Mouse (Mus musculus): ENCODE results near the gene Kcnq1. TPM values are rescaled to one million over a fixed set of nuclear protein-coding genes. Genes with fewer than 3 reads are reported as not detected.

Gene Kcnq1
- not detected in 2 replicates for polyA plus RNA-seq (2012; ENCODE audit: insufficient read depth, low replicate concordance)

- H3K36me3 ChIP-seq (replicated peaks; ENCODE audit: low read length): no peaks in the 10 kb centered on the region
- peak within 1 kb of the TSS; percentile 69 for H3K4me3 ChIP-seq (replicated peaks)
- TF ChIP-seq FLI1 (IDR thresholded peaks at IDR 0.05; ENCODE audit: low read length) (no peak), GATA1 (IDR thresholded peaks at IDR 0.05; ENCODE audit: borderline replicate concordance, low read length) (no peak)
- H3K9me3 ChIP-seq: 0 out of 2 replicates have a peak, but pooled peaks cover 3% of the 10 kb centered on the region
- H3K27me3 ChIP-seq (replicated peaks): peaks cover 96% of the 10 kb centered on the region
- peaks cover 7% of the 10 kb centered on the region for H3K4me1 ChIP-seq
These were observed at the start of gene Kcnq1 for GRCm38 (mm10) chr7:143106062-143106461. Gene Kcnq1 (plus strand): TSS chr7:143106362.

GRCm38 (mm10) chr7:143057023-143057422 lies 49.1 kb upstream of the Kcnq1 start:
- no peaks in the 10 kb centered on the region for H3K27me3 ChIP-seq (replicated peaks)
- TF ChIP-seq GATA1 (IDR thresholded peaks at IDR 0.05; ENCODE audit: borderline replicate concordance, low read length) (no peak), FLI1 (IDR thresholded peaks at IDR 0.05; ENCODE audit: low read length) (no peak)
- H3K4me1 ChIP-seq: peaks cover 88% of the 10 kb centered on the region
- H3K9me3 ChIP-seq: no peaks in the 10 kb centered on the region
- H3K36me3 ChIP-seq (replicated peaks; ENCODE audit: low read length): peaks cover 82% of the 10 kb centered on the region
- peak overlapping the region; percentile 99 for H3K4me3 ChIP-seq (replicated peaks)

GRCm38 (mm10) chr7:143057667-143058220 lies 48.4 kb upstream of the Kcnq1 start:
- Histone ChIP-seq H3K9me3 (no peaks in the 10 kb centered on the region), H3K4me1 (peaks cover 90% of the 10 kb centered on the region), H3K36me3 (replicated peaks; ENCODE audit: low read length) (peaks cover 89% of the 10 kb centered on the region), H3K27me3 (replicated peaks) (no peaks in the 10 kb centered on the region), H3K4me3 (replicated peaks) (peak overlapping the region; percentile 99)
- TF ChIP-seq GATA1 (IDR thresholded peaks at IDR 0.05; ENCODE audit: borderline replicate concordance, low read length) (0 out of 3 replicates have a peak, but pooled peaks have one; percentile 54), FLI1 (IDR thresholded peaks at IDR 0.05; ENCODE audit: low read length) (no peak)

- Histone ChIP-seq H3K9me3 (no peaks in the 10 kb centered on the region), H3K4me3 (replicated peaks) (peak overlapping the region; percentile 99), H3K36me3 (replicated peaks; ENCODE audit: low read length) (peaks cover 94% of the 10 kb centered on the region), H3K4me1 (peaks cover 95% of the 10 kb centered on the region), H3K27me3 (replicated peaks) (no peaks in the 10 kb centered on the region)
- TF ChIP-seq GATA1 (IDR thresholded peaks at IDR 0.05; ENCODE audit: borderline replicate concordance, low read length): no peak
- no peak for TF ChIP-seq FLI1 (IDR thresholded peaks at IDR 0.05; ENCODE audit: low read length)
These were observed 47.9 kb upstream of the Kcnq1 start for GRCm38 (mm10) chr7:143058221-143058697.

GRCm38 (mm10) chr7:143059202-143059870 lies 46.8 kb upstream of the Kcnq1 start:
- H3K9me3 ChIP-seq: no peaks in the 10 kb centered on the region
- H3K36me3 ChIP-seq (replicated peaks; ENCODE audit: low read length): peaks cover 98% of the 10 kb centered on the region
- TF ChIP-seq FLI1 (IDR thresholded peaks at IDR 0.05; ENCODE audit: low read length) (no peak), GATA1 (IDR thresholded peaks at IDR 0.05; ENCODE audit: borderline replicate concordance, low read length) (no peak)
- peak overlapping the region; percentile 99 for H3K4me3 ChIP-seq (replicated peaks)
- peaks cover 100% of the 10 kb centered on the region for H3K4me1 ChIP-seq
- no peaks in the 10 kb centered on the region for H3K27me3 ChIP-seq (replicated peaks)

- TF ChIP-seq FLI1 (IDR thresholded peaks at IDR 0.05; ENCODE audit: low read length): no peak
- TF ChIP-seq GATA1 (IDR thresholded peaks at IDR 0.05; ENCODE audit: borderline replicate concordance, low read length): no peak
- Histone ChIP-seq H3K36me3 (replicated peaks; ENCODE audit: low read length) (peaks cover 100% of the 10 kb centered on the region), H3K27me3 (replicated peaks) (no peaks in the 10 kb centered on the region), H3K9me3 (no peaks in the 10 kb centered on the region), H3K4me3 (replicated peaks) (no peak overlapping the region), H3K4me1 (peaks cover 100% of the 10 kb centered on the region)
These were observed 43.5 kb upstream of the Kcnq1 start for GRCm38 (mm10) chr7:143062704-143063103.

GRCm38 (mm10) chr7:143064226-143064625 lies 41.9 kb upstream of the Kcnq1 start:
- H3K4me1 ChIP-seq: peaks cover 98% of the 10 kb centered on the region
- peaks cover 98% of the 10 kb centered on the region for H3K36me3 ChIP-seq (replicated peaks; ENCODE audit: low read length)
- no peak overlapping the region for H3K4me3 ChIP-seq (replicated peaks)
- H3K9me3 ChIP-seq: no peaks in the 10 kb centered on the region
- no peaks in the 10 kb centered on the region for H3K27me3 ChIP-seq (replicated peaks)
- TF ChIP-seq GATA1 (IDR thresholded peaks at IDR 0.05; ENCODE audit: borderline replicate concordance, low read length): no peak
- no peak for TF ChIP-seq FLI1 (IDR thresholded peaks at IDR 0.05; ENCODE audit: low read length)

- Histone ChIP-seq H3K36me3 (replicated peaks; ENCODE audit: low read length) (peaks cover 98% of the 10 kb centered on the region), H3K4me1 (peaks cover 98% of the 10 kb centered on the region), H3K27me3 (replicated peaks) (no peaks in the 10 kb centered on the region), H3K9me3 (no peaks in the 10 kb centered on the region), H3K4me3 (replicated peaks) (peak overlapping the region; percentile 57)
- TF ChIP-seq FLI1 (IDR thresholded peaks at IDR 0.05; ENCODE audit: low read length) (no peak), GATA1 (IDR thresholded peaks at IDR 0.05; ENCODE audit: borderline replicate concordance, low read length) (no peak)
These were observed 40.5 kb upstream of the Kcnq1 start for GRCm38 (mm10) chr7:143065692-143066091.

- peaks cover 93% of the 10 kb centered on the region for H3K36me3 ChIP-seq (replicated peaks; ENCODE audit: low read length)
- H3K4me1 ChIP-seq: peaks cover 92% of the 10 kb centered on the region
- H3K9me3 ChIP-seq: no peaks in the 10 kb centered on the region
- TF ChIP-seq FLI1 (IDR thresholded peaks at IDR 0.05; ENCODE audit: low read length) (no peak), GATA1 (IDR thresholded peaks at IDR 0.05; ENCODE audit: borderline replicate concordance, low read length) (no peak)
- no peak overlapping the region for H3K4me3 ChIP-seq (replicated peaks)
- H3K27me3 ChIP-seq (replicated peaks): no peaks in the 10 kb centered on the region
These were observed 38.7 kb upstream of the Kcnq1 start for GRCm38 (mm10) chr7:143067469-143067868.

- Histone ChIP-seq H3K9me3 (no peaks in the 10 kb centered on the region), H3K27me3 (replicated peaks) (no peaks in the 10 kb centered on the region), H3K36me3 (replicated peaks; ENCODE audit: low read length) (peaks cover 89% of the 10 kb centered on the region), H3K4me3 (replicated peaks) (peak overlapping the region; percentile 96), H3K4me1 (peaks cover 92% of the 10 kb centered on the region)
- TF ChIP-seq GATA1 (IDR thresholded peaks at IDR 0.05; ENCODE audit: borderline replicate concordance, low read length) (no peak), FLI1 (IDR thresholded peaks at IDR 0.05; ENCODE audit: low read length) (no peak)
These were observed 38.3 kb upstream of the Kcnq1 start for GRCm38 (mm10) chr7:143067897-143068296.
